Mouse (Mus musculus) adrenal gland, postnatal 0 days (tissue): ENCODE measurements around the gene Chd4. TPM values are rescaled to one million over a fixed set of nuclear protein-coding genes. Genes with fewer than 3 reads are reported as not detected.

Experiments
- microRNA-seq: library from miRNA; unstranded; fragments of <30 nt; microRNA quantifications from one replicate; pipeline ENCODE4, GENCODE M21; 2016; ENCODE audit warnings: borderline replicate concordance; ENCODE audit not compliant: insufficient number of aligned reads
- polyA plus RNA-seq: library from polyadenylated mRNA; unstranded; fragments of >200 nt; fragmentation: Nextera tagmentation; extraction: Ambion mirVana; gene quantifications from 2 replicates; pipeline ENCODE4 v1.2.1, GENCODE M21; 2015

Chd4 gene
- polyA plus RNA-seq: 41.4 and 42.5 TPM in 2 replicates

DNA sequence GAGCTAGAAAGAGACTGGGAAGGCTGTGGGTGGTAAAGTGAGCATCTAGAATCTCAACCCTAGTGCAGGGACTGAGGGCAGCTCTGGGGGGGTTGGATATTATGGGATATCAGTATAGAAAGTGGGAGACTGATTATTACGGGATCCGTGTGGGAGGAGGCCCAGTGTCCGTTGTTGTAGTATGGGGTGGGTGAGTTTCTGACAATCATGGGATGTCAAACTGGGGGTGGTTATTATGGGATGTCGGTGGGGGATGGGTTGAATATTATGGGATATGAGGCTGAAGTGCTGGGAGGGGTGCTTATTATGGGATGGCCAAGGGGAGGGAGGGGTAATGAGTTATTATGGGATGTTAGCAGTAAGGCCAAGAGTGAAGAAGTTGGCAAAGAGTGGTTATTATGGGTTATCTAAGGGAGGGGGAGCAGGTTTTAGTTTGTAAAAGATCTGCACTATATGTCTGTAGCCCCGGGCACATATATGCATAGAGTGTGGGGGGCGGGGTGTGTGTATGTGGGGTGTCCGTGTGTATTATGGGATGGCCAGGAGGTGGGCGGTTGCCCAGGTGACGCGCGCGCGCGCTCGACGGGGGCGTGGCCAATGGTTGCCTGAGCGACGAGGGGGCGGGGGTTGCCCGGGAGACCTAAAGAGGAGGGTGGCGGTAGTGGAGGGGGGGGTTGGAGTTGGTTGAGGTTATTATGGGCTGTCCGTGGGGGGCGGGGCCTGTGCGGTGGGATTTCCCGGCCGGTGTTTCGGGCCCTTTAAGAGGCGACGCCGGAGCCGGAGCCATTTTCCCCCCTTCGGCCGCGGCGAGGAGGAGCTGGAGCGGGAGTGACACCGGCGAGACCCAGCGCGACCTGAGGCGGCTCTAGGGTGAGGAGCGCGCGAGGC lies at the start of gene Chd4:
Gene Chd4, plus strand, starts transcription at position 591 of the 888 bp plus-strand sequence.

DNA sequence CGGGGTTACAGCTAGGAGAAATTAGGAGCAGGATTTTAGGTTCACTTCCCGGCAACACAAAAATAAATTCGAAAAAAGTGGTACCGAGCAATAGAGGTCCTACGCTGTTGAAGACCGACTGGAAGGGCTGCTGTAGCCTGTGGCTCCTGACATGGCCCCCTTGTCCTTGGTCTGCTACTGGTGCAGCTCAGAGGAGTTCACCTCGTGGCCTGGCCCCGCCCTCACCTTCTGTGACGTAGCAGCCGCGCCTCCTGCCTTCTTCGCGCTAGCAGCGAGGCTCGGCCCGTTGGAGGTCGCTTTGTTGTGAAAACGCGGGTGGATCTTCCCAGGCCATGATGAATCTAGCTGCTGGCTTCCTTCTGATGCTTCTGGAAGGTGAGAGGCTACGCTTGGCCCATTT lies 46.1 kb upstream of the Chd4 start, which contains the start of gene Acrbp:
Gene Acrbp, plus strand, starts transcription at position 12 of the 400 bp plus-strand sequence.

DNA sequence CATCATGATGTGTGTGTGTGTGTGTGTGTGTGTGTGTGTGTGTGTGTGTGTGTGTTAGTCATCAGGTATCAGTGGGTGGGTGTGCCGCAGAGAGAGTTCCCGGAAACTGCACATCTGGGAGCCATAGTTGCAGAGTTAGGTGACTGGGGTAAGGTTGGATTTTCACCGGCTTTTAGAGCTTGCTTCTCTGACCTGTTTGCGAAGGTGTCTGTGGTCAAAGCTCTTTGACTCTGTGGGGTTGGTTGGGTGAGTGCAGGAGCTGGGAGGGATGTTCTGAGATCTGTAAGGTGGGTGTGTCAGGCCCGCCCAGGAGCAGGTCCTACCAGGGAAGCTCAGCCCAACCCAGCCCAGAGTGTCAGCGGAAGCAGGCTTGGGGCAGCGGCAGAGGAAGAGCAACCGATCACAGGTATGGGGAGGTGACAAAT lies 28.2 kb upstream of the Chd4 start, which contains the start of gene Lpar5:
Gene Lpar5, plus strand, starts transcription at position 350 of the 425 bp plus-strand sequence.

DNA sequence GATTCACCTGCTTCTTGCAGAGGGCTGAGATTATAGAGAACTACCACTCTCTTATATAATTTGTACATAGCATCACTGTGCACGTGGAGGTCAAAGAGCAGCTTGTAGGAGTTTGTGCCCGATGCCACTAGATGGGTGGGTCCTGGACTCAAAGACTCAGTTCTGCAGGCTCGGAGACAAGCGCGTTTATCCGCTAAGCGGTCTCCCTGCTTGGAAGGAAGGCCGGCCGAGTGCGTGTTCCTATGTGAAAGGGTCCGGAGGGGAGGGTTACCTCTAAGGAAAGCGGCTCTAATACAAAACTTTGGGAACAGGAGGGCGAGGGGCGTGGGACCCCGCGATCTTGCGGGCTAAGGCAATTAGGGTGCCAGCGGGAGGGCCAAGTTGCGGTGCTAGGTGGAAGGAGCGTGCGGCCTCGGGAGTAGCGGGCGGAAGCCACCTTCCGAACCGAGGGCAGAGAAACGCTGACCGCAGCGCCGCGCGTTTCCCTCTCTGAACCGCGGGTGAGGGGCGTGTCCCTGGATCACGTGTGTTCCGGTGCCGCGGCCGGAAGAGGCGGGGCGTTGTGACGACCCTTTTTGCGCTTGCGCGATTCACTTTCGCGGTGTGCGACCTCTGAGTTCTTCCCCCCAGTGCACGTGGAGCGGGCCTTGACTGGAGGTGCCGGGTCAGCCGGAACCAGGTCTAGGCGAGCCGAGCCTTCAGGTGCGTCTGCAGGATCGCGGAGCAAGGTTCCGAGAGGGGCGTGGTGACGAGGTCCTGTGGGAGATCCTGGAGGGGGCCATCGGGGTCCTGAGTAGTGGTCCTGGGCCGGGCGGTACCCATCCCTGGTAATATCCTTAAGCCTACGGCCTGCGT lies 35.7 kb downstream of the Chd4 start, which contains the start of gene Nop2:
Gene Nop2, plus strand, starts transcription at position 608 of the 855 bp plus-strand sequence.

DNA sequence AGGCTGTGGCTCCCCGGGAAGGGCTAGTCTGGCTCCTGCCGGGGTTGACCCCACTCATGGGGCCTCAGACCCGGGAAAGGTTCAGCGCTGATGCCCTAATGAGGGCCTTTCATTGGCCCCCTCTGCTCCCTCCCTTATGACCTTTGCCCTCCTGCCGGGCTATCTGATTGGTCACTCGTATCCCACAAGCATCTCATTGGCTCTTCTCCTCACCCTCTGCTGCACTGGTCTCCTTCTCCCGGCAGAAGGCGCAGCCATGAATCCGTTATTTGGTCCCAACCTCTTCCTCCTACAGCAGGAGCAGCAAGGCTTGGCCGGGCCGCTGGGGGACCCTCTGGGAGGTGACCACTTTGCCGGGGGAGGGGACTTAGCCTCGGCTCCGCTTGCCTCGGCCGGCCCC lies 49.2 kb downstream of the Chd4 start, which contains the start of gene Iffo1:
Gene Iffo1, plus strand, starts transcription at position 241 of the 400 bp plus-strand sequence.

DNA sequence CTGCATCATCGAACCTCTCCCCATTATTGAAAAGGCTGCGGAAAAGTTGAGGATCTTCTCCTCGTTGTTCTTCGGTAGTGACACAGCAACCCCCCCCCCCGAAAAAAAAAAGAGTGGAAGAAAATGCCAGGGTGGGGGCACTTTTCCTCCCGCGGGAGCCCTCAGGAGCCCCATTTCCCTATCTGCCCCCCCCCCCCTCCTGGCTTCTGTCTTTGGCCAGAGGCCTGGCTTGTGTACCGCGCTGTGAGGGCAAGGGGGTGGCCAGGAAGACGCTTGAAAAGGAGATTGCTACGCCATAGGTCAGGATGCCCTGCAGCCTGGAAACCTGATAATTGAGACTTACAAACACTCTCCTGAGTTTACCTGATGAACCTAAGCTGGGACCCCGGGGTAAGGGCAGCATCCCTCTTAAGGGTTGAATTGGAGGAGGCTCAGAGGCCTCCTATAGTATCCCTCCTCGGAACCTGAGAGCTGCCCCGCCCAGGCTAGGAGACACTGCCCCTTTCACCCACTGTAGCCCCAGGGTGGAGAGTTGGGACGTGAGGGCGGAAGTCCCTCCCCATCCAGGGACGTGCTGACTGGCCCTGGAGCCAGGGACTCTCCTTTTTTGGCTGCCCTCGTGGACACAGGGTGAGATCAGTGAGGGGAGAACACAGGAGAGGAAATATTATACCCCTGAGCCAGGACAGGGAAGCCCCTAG lies 70.4 kb downstream of the Chd4 start, which contains the start of gene Gapdh:
Gene Gapdh, minus strand, starts transcription at position 417 of the 701 bp plus-strand sequence.

Small RNA genes lying within 50 kb of the gene (microRNA-seq; reads per million reads assigned to microRNA genes)
- gene Mir7045: not detected

Other genes starting within 250 kb of the Chd4 start
- 17.3 and 18.8 TPM in 2 replicates for gene P3h3, start 238.2 kb upstream of the Chd4 start, polyA plus RNA-seq
- 2.1 and 3.7 TPM in 2 replicates for gene Gpr162, start 232.0 kb upstream of the Chd4 start, polyA plus RNA-seq
- gene Cd4, start 207.8 kb upstream of the Chd4 start, polyA plus RNA-seq: 0.20 and 0.44 TPM in 2 replicates
- 2.4 and 4.2 TPM in 2 replicates for gene Lag3, start 184.3 kb upstream of the Chd4 start, polyA plus RNA-seq
- 365 and 389 TPM in 2 replicates for gene Ptms, start 175.9 kb upstream of the Chd4 start, polyA plus RNA-seq
- gene Mlf2, start 164.6 kb upstream of the Chd4 start, polyA plus RNA-seq: 266 and 322 TPM in 2 replicates
- 134 and 179 TPM in 2 replicates for gene Cops7a, start 130.4 kb upstream of the Chd4 start, polyA plus RNA-seq
- gene Pianp, start 99.3 kb upstream of the Chd4 start, polyA plus RNA-seq: 4.0 and 7.4 TPM in 2 replicates
- 6.6 and 10.5 TPM in 2 replicates for gene Zfp384, start 86.8 kb upstream of the Chd4 start, polyA plus RNA-seq
- gene Ing4, start 56.2 kb upstream of the Chd4 start, polyA plus RNA-seq: 90.1 and 150 TPM in 2 replicates
- gene Acrbp, start 46.3 kb upstream of the Chd4 start, polyA plus RNA-seq: 3.2 and 3.4 TPM in 2 replicates
- 0.37 and 0.96 TPM in 2 replicates for gene Lpar5, start 28.1 kb upstream of the Chd4 start, polyA plus RNA-seq
- 17.8 and 24.3 TPM in 2 replicates for gene Nop2, start 35.9 kb downstream of the Chd4 start, polyA plus RNA-seq
- gene Iffo1, start 49.3 kb downstream of the Chd4 start, polyA plus RNA-seq: 14.3 and 19.4 TPM in 2 replicates
- 886 and 1,355 TPM in 2 replicates for gene Gapdh, start 70.5 kb downstream of the Chd4 start, polyA plus RNA-seq
- gene Ncapd2, start 95.7 kb downstream of the Chd4 start, polyA plus RNA-seq: 27.6 and 29.4 TPM in 2 replicates
- 244 and 300 TPM in 2 replicates for gene Mrpl51, start 95.8 kb downstream of the Chd4 start, polyA plus RNA-seq
- 5.4 and 12.5 TPM in 2 replicates for gene Vamp1, start 119.6 kb downstream of the Chd4 start, polyA plus RNA-seq
- 10.2 and 11.4 TPM in 2 replicates for gene Tapbpl, start 135.9 kb downstream of the Chd4 start, polyA plus RNA-seq
- gene Cd27, start 141.0 kb downstream of the Chd4 start, polyA plus RNA-seq: 1.4 and 6.7 TPM in 2 replicates
- not detected in 2 replicates for gene Tuba3a, start 190.1 kb downstream of the Chd4 start, polyA plus RNA-seq
- 50.3 and 70.1 TPM in 2 replicates for gene Ltbr, start 217.9 kb downstream of the Chd4 start, polyA plus RNA-seq
- 1.2 and 1.6 TPM in 2 replicates for gene Scnn1a, start 224.7 kb downstream of the Chd4 start, polyA plus RNA-seq